Mouse (Mus musculus) frontal cortex, postnatal 14 days (tissue): ENCODE results near the gene Smim27.

ENCODE experiments used
- DNase-seq, 2 experiments: peaks; one replicate each; pipeline ENCODE4 v3.0.0; 2022; ENCODE audit warnings: low spot score in 2 of 2

Smim27 gene

DNA sequence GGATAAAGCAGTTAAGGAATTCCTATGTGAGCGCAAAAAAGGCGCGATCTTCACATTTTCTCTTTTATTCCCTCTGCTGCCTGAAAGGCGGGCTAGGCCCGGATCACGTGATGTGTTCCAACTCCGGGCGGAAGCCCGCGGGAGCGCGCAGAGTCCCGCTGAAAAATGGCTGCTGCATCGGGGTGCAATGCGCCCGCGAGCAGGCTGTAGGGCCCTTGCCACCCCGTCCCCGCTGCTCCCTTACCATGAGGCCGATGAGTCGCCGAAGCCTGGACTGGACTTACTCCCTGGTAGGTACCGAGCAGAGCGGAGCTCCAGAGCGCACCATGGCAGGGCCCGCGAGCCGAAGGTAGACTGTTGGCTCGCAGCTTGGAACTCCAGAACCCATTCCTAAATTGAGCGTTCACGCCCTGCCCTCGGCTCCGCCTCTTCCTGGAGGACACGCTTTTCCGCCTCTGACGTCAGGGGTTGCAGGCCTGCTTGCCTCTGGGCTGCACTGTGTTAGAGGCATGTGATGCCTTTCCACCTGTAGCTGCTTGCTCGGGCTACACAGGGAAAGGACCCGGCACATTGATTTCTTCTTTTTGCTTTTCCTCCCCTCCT is at the start of gene Smim27, which contains the start of gene Topors:
Smim27 (plus strand) TSS at position 150 of the 603 bp plus-strand sequence.
Topors (minus strand) TSS at position 421 of the 603 bp plus-strand sequence.
- peak; percentile 92 for DNase-seq

DNA sequence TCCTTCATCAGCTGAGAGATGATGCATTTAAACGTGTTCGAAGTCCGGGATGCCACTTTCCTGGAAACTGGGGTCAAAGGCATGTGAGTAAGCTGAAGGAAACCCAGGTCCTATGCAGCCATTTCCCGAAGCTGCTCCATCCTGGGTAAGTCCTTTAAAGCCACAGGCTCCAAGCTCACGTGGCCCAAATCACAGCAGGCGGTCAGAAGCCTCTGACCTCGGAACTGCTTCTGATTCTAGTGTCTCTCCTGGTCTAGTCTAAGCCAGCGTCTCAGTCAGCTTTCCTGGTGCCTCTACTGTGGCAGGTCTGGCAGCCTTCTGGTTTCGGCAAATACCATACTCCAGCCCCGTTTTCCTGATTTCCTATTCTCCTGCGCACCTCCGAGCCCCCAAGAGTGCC is 48.9 kb upstream of the Smim27 start:
- no peak for DNase-seq

GRCm38 (mm10) chr4:40221004-40221760 is 48.2 kb upstream of the Smim27 start:
- no peak for DNase-seq

- no peak for DNase-seq
Observed at GRCm38 (mm10) chr4:40221876-40222585, 47.3 kb upstream of the Smim27 start.

GRCm38 (mm10) chr4:40226095-40226494 is 43.3 kb upstream of the Smim27 start:
- DNase-seq = no peak

GRCm38 (mm10) chr4:40227131-40227530 is 42.2 kb upstream of the Smim27 start:
- DNase-seq = no peak

DNA sequence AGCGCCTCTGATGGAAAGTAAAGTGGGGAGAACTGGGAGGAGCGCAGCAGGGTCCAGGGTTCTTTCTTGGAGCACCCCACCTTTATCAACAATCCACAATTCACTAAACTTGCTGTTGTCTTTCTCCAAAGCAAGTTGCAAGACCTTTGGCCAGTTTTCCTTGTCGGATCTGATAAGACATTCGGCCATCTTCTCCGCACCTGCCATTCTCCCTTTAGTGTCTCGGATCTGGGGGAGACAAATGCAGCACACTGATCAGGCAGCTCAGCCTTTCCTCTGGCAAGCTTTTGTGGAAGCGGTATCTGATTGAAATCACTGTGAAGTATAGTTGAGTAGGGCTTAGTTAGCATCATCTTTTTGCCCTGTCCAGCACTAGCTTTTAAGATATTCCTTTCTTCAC is 41.5 kb upstream of the Smim27 start:
- DNase-seq = no peak

DNA sequence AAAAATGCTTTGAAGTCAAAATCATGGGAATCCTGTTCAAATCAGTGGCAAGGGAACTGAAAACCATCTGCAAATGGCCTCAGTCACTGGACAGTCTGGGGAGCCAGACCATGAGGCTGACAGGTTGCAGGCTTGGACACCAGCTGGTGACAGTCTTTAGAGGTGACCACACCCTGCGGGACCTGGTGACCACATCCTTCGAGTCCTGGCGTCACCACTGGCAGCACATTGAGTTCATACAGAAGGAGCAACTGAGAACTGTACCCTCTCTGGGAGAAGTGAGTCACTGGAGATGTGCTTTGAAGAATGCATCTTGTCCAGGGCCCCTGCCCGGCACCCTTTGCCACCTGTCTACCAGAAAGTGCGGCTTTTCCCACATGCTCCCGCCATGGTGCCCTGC is 39.7 kb upstream of the Smim27 start:
- no peak for DNase-seq

GRCm38 (mm10) chr4:40233062-40233664 is 36.2 kb upstream of the Smim27 start:
- no peak for DNase-seq

DNA sequence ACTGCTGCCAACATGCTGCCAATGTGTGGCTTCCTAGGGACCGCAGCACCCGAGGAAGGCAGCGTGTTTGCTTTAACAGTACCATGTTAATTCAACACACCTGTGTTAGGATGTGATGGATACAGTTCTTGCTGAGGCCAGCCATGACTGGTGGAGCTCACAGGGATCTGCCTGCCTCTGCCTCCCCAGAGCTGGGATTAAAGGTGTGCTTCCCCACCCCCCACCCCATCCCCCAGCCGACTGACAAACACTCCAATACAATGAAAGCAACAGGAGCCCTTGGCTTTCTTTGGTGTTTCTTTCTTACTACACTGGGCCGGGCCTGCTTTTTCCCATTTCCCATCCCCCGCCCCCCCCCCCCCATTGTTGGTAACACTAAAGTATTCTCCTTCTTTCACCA is 35.1 kb upstream of the Smim27 start:
- no peak for DNase-seq

- DNase-seq = no peak
Observed at GRCm38 (mm10) chr4:40236829-40237228, 32.5 kb upstream of the Smim27 start.

DNA sequence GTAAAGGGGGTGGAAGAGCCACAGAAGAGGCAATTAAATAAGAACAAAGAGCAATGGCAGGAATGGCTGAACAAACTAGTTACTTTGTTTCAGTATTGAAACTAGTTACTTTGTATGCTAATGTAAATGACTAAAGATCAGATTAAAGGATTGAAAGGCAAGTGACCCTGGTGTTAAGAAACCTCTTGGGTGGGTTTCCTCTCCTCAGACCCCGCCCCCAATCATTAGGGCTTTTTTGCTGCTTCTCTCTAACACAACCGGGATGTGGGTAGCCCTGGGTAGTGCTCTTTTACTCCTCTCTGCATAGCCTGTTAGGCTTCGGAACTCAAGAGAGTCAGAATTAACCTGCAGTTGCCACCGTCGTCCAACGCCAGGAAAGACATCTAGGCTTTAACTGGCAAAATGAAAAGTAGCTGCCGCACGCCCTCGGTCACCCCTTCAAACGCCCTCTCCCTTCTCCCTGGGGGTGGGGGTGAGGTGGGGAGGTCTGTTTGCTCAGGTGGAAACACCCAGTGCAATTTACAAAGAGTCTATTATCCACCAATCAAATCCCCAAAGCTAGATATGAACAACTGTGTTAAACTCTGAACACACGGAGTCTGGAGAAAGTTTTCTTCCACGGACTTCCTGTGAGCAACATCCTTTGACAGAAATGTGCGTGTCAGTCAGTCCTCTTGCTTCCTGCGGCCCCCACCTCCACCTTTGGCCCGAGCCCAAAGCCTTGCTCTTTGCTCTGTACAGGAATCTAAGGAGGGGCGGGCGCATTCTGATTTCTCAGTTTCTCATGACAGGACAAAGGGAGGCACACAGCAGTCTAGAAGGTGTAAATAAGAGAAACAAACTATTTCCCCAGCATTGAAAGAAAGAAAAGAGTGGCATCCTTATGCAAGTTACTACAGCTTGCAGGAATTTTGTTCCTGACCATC is 30.6 kb upstream of the Smim27 start:
- DNase-seq = no peak

DNA sequence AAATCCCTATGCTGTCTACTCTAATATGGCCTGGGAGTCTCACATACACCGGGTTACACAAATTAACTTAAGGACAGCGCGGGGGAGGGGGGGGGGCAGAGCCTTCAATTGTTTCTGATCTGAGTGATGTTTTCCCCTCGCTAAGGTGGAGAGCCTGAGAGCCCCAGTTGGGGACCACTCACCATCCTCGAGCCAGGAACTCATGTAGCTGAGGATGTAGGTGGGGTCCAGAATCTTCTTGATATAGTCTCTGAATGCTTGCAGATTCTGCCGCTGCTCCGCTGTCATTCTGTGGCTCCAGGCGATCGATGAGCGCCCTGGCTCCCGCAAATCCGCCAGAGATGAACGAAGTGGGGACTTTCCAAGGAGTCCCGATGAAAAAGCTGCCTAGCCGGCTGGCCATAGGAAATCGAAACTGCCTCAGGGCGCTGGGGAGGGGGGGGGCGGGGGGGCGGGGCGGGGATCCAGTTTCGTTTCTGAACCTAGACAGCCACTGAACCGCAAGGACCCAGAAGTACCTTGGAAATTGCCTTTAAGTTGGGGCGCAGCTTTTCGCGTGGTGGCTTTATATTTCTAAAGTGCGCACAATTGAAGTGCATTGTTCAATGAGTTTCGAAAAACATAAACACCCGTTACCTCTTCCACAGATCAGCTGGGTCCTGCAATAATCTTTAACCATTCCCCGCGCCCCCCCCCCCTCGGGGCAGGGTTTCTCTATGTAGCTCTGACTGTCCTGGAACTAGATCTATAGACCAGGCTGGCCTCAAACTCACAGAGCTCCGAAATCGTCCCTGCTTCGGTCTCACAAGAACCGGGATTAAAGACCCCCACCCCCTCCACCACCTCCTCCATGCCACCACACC is 29.7 kb upstream of the Smim27 start, which contains the start of gene Ddx58:
Ddx58 (minus strand) TSS at position 420 of the 863 bp plus-strand sequence.
- no peak for DNase-seq

- DNase-seq = no peak
Observed at GRCm38 (mm10) chr4:40240272-40240744, 29.1 kb upstream of the Smim27 start.

GRCm38 (mm10) chr4:40241928-40242327 is 27.5 kb upstream of the Smim27 start:
- DNase-seq = no peak

GRCm38 (mm10) chr4:40243006-40243405 is 26.4 kb upstream of the Smim27 start:
- no peak for DNase-seq

DNA sequence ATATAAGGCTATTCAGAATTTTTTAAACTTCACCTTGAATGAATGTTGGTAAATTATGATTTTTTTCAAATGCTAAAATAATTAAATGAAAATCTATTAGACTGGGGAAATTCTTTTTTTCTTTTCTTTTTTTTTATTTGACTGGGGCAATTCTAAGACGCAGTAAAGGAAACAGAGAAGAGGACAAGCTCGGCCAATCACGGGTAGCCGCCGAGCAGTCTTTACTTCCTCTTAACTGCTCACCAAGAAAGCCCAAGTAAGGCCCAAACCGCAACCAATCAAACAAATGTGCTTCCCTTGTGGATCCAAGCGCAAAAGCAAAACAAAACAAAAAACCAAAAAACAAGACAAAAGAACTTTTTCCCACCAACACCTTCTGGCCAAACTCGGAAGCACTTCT is 25.3 kb upstream of the Smim27 start:
- DNase-seq = no peak

GRCm38 (mm10) chr4:40250984-40251383 is 18.4 kb upstream of the Smim27 start:
- no peak for DNase-seq

DNA sequence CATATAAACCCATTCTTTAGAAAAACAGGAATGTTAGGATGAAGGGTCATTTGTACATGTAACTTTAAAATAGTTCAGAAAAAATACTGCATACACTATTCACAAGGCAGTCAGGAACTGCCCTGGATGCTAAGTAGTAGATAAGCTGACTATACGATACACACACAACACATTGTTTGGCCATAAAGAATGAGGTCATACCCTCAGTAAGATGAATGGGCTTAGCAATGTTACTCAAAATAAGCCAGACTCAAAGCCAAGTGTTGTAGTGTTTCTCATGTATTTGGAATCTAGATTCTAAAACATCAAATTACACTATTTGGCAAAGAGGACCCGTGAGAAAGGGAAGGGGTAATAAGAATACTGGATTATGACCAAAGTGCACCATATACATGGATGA is 15.6 kb upstream of the Smim27 start:
- DNase-seq = no peak
